Mouse (Mus musculus) small intestine, adult 2 months (tissue): ENCODE results near the gene Plcb4. TPM values are rescaled to one million over a fixed set of nuclear protein-coding genes. Genes with fewer than 3 reads are reported as not detected.

Experiments
- H3K27ac ChIP-seq: fragments of 200-500 bp; 2 replicates; pipeline ENCODE4 v1.5.1; 2012; ENCODE audit warnings: low read depth, low read length, control low read depth, inconsistent platforms; ENCODE audit not compliant: insufficient read depth
- H3K27me3 ChIP-seq: fragments of 200-500 bp; 2 replicates; pipeline ENCODE4 v1.6.1; 2012; ENCODE audit warnings: mild to moderate bottlenecking, moderate library complexity, low read length, inconsistent platforms; ENCODE audit not compliant: control insufficient read depth, insufficient read depth
- H3K36me3 ChIP-seq: fragments of 200-500 bp; 2 replicates; pipeline ENCODE4 v1.6.1; 2012; ENCODE audit warnings: mild to moderate bottlenecking, low read length, control low read depth, inconsistent platforms; ENCODE audit not compliant: control insufficient read depth, insufficient read depth
- H3K4me1 ChIP-seq: fragments of 200-500 bp; 2 replicates; pipeline ENCODE4 v1.6.1; 2012; ENCODE audit warnings: low read length, inconsistent platforms, mixed read lengths; ENCODE audit not compliant: control insufficient read depth, insufficient read depth, insufficient read length
- H3K4me3 ChIP-seq: fragments of 200-500 bp; 2 replicates; pipeline ENCODE4 v1.5.1; 2012; ENCODE audit warnings: low read depth, mild to moderate bottlenecking, control low read depth, inconsistent platforms, low read length, moderate library complexity
- CTCF ChIP-seq: fragments of 200-500 bp; IDR thresholded peaks from 2 replicates; pipeline ENCODE4 v1.5.1; 2012; ENCODE audit warnings: low read depth, mild to moderate bottlenecking, control low read depth, inconsistent platforms, low read length, moderate library complexity, mixed read lengths; ENCODE audit not compliant: insufficient replicate concordance, insufficient read length; ENCODE audit errors: extremely low read depth
- POLR2A ChIP-seq: fragments of 200-500 bp; IDR thresholded peaks from 2 replicates; pipeline ENCODE4 v1.6.1; 2012; ENCODE audit warnings: low read depth, mild to moderate bottlenecking, control low read depth, inconsistent platforms, low read length, moderate library complexity
- WGBS: fragments of 180-500 bp; shearing (Covaris S2); methylation state at CpG from one replicate; pipeline ENCODE4 v1.1.7; 2018; 5-methylcytosine and 5-hydroxymethylcytosine counted together
- polyA plus RNA-seq: library from polyadenylated mRNA; depleted of rRNA; stranded (reverse); fragments of >200 nt; gene quantifications from 2 replicates; pipeline ENCODE4 v1.2.3, GENCODE M21; 2012

Gene Plcb4
- polyA plus RNA-seq, 1 experiment: 1.9 TPM

GRCm38 (mm10) chr2:135854059-135854458 is 195.2 kb downstream of the Plcb4 start:
- Histone ChIP-seq H3K4me1 (no peaks in the 10 kb centered on the region), H3K4me3 (no peak overlapping the region), H3K27ac (no peak overlapping the region), H3K27me3 (no peaks in the 10 kb centered on the region), H3K36me3 (no peaks in the 10 kb centered on the region)
- TF ChIP-seq POLR2A (no peak), CTCF (no peak)
- 84% methylated on average over 2 of the region's 2 CpGs for WGBS

DNA sequence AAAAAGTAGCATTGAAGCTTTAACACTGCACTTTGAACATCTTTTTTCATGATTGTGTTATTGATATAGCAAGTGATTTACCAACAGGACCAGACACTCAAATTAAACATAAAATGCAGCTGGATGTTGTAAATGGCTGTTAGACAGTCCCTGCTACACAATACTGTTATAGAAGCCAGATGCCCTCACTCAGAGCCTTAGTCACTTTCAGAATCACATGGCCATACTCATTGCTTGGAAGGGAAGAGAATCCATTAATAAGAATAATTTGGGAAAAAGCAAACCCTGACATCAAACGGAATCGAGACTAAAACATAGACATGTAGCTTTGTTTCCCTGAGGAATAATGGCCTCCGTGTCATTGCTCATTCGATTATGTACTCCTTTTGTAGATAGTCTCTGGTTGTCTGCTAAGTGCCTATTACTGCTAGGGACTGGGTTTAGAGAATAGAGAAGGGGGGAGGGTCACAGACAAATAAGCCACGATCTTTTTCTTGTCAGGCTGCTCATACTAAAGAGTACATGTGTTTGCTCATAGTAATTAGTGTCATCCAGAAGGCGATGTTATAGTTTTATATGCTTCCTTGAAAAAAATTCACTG is 197.2 kb downstream of the Plcb4 start:
- TF ChIP-seq CTCF (no peak), POLR2A (no peak)

DNA sequence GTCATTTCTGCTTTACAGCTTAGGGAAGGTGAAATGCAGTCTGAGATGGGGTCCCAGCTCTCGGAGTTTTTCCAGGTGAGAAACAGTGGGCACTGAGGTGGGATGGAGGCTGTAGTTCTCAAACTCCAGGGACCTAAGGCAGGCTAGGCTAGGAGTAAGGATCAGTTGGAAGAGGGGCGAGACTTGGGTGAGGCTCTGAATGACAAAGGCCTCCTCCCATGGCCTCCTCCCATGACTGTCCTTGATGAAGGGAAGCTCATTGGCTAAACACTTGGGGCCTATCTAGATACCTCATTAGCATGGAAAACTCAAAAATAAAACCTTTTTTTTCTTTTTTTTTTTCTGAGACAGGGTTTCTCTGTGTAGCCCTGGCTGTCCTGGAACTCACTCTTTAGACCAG is 198.0 kb downstream of the Plcb4 start:
- H3K27ac ChIP-seq: no peak overlapping the region
- WGBS: 87% methylated on average over 2 of the region's 2 CpGs
- no peaks in the 10 kb centered on the region for H3K4me1 ChIP-seq
- H3K4me3 ChIP-seq: no peak overlapping the region
- no peaks in the 10 kb centered on the region for H3K27me3 ChIP-seq
- H3K36me3 ChIP-seq: no peaks in the 10 kb centered on the region
- no peak for TF ChIP-seq CTCF
- TF ChIP-seq POLR2A: no peak

More for the DNA sequence above, 197.2 kb downstream of the Plcb4 start:
- no peak overlapping the region for H3K4me3 ChIP-seq
- no peaks in the 10 kb centered on the region for H3K27me3 ChIP-seq
- H3K4me1 ChIP-seq: no peaks in the 10 kb centered on the region
- H3K27ac ChIP-seq: no peak overlapping the region
- no peaks in the 10 kb centered on the region for H3K36me3 ChIP-seq
- 64% methylated on average over 6 of the region's 6 CpGs for WGBS

- Histone ChIP-seq H3K27ac (no peak overlapping the region), H3K27me3 (no peaks in the 10 kb centered on the region), H3K36me3 (no peaks in the 10 kb centered on the region), H3K4me3 (no peak overlapping the region), H3K4me1 (no peaks in the 10 kb centered on the region)
- TF ChIP-seq POLR2A (no peak), CTCF (no peak)
- WGBS: 83% methylated on average over 8 of the region's 8 CpGs
These were observed 203.0 kb downstream of the Plcb4 start for GRCm38 (mm10) chr2:135861531-135862488.

DNA sequence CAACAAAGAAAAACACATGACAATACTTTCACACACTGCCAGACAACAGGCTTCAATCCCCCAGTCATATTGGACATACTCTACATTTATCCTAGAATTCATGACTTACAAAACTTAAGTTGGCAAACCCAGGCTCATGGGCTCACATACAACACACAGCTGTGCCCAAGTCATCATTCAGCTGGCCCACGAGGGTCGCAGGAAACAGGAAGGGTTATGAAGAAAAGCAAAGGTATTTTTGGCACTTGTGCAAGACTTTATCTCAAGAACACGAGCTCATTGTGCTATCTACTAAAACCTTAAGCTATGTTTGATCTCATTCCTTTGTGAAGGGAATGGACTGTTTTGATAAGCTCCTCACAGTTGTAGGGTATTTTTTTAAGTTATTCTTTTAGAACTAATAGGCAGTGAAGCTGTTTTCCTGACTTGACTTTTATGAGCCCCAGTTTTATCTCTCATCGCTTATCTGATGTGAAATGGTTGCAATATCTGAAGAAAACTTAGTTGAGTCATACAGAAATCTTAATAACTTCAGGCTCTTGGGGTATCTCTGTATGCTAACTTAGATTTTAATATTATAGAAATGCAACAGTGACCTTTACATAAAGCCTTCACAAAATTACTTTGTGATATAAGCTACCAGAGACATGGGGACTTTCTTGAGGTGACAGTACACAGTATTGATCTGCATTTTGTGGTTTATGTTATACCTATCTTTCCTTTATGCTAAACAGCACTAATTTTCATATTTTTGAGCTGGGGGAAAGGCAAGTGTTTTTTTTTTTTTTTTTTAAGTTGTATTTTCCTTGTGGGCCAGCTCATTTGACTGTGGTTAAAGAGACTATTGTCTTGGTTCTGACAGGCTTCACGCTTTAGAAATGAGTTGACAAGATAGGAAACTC is 203.9 kb downstream of the Plcb4 start:
- WGBS: 41% methylated on average over 5 of the region's 5 CpGs
- H3K27me3 ChIP-seq: no peaks in the 10 kb centered on the region
- H3K4me3 ChIP-seq: no peak overlapping the region
- H3K4me1 ChIP-seq: no peaks in the 10 kb centered on the region
- TF ChIP-seq CTCF (no peak), POLR2A (no peak)
- no peak overlapping the region for H3K27ac ChIP-seq
- no peaks in the 10 kb centered on the region for H3K36me3 ChIP-seq

- WGBS: 86% methylated on average over 4 of the region's 4 CpGs
- Histone ChIP-seq H3K36me3 (no peaks in the 10 kb centered on the region), H3K27ac (no peak overlapping the region), H3K4me3 (no peak overlapping the region), H3K4me1 (no peaks in the 10 kb centered on the region), H3K27me3 (no peaks in the 10 kb centered on the region)
- no peak for TF ChIP-seq CTCF
- no peak for TF ChIP-seq POLR2A
These were observed 204.7 kb downstream of the Plcb4 start for GRCm38 (mm10) chr2:135863391-135864076.
